Mouse (Mus musculus) forebrain, embryonic 13.5 days (tissue): ENCODE data around the gene Fbxl21. TPM values are rescaled to one million over a fixed set of nuclear protein-coding genes. Genes with fewer than 3 reads are reported as not detected.
A peak's percentile ranks its signal among the peaks of the same experiment; 100 is the strongest.

ENCODE experiments used
- ATAC-seq: fragments of 200-750 bp; cut with Nextera tagmentation; 2 replicates; pipeline ENCODE4 v1.8.0; 2017
- H3K27ac ChIP-seq: fragments of 300-500 bp; sonication (generic); 2 replicates; pipeline ENCODE4 v1.5.1; 2015; ENCODE audit warnings: inconsistent platforms, mild to moderate bottlenecking, moderate library complexity
- H3K27me3 ChIP-seq: fragments of 300-500 bp; sonication (generic); 2 replicates; pipeline ENCODE4 v1.6.1; 2015; ENCODE audit warnings: mild to moderate bottlenecking, inconsistent platforms
- H3K36me3 ChIP-seq: fragments of 300-500 bp; sonication (generic); 2 replicates; pipeline ENCODE4 v1.6.1; 2015; ENCODE audit warnings: mild to moderate bottlenecking, inconsistent platforms; ENCODE audit not compliant: poor library complexity, severe bottlenecking
- H3K4me1 ChIP-seq: fragments of 300-500 bp; sonication (generic); 2 replicates; pipeline ENCODE4 v1.6.1; 2015; ENCODE audit warnings: inconsistent platforms
- H3K4me2 ChIP-seq: fragments of 300-500 bp; sonication (generic); 2 replicates; pipeline ENCODE4 v1.6.1; 2015; ENCODE audit warnings: inconsistent platforms, mild to moderate bottlenecking, moderate library complexity
- H3K4me3 ChIP-seq: fragments of 300-500 bp; sonication (generic); 2 replicates; pipeline ENCODE4 v1.5.1; 2015; ENCODE audit warnings: mild to moderate bottlenecking, inconsistent platforms
- H3K9ac ChIP-seq: fragments of 300-500 bp; sonication (generic); 2 replicates; pipeline ENCODE4 v1.6.1; 2015; ENCODE audit warnings: mild to moderate bottlenecking, inconsistent platforms
- H3K9me3 ChIP-seq: fragments of 300-500 bp; sonication (generic); replicated peaks from 2 replicates; pipeline ENCODE4 v1.6.1; 2016; ENCODE audit warnings: inconsistent platforms
- WGBS: fragments of 180-500 bp; shearing (Covaris S2); methylation state at CpG from one replicate; pipeline ENCODE4 v1.1.7; 2015; 5-methylcytosine and 5-hydroxymethylcytosine counted together
- polyA plus RNA-seq: library from polyadenylated mRNA; unstranded; fragments of >200 nt; fragmentation: Nextera tagmentation; extraction: Ambion mirVana; gene quantifications from 2 replicates; pipeline ENCODE4 v1.2.1, GENCODE M21; 2015

The Fbxl21 gene
- polyA plus RNA-seq, 1 experiment from 2014 or later = 1.9 TPM

DNA sequence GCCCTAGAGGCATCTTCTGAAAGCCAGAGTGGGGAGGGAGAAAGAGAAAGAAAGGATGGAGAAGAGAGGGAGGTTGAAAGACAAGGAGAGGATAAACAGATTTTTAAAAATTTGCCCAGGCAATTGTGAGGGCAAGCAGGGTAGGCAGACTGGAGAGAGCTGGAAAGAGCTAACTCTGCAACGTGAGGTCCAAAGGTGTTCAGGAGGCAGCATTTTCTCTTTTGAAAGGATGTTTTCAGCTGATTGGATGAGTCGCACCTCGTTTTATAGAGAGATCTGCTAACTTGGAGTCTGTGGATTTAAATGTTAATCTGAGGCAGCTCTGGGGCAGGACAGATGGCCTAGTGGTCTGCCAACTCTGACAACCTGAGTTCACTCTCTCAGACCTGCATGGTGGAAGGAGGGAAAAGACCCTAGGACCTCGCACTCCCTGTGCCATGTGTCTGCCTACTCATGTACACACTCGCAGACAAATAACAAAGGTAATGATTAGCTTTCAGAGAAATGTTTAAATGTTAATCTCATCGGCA lies 37.6 kb downstream of the Fbxl21 start:
- Histone ChIP-seq H3K9ac (no peak overlapping the region), H3K27me3 (no peaks in the 10 kb centered on the region), H3K36me3 (no peaks in the 10 kb centered on the region), H3K4me2 (no peak overlapping the region), H3K4me3 (no peak overlapping the region), H3K9me3 (no peaks in the 10 kb centered on the region), H3K4me1 (peaks cover under 1% of the 10 kb centered on the region; the same call in 1 of the 2 replicates), H3K27ac (no peak overlapping the region)
- WGBS = 71% methylated on average over 6 of the region's 6 CpGs
- no peak for ATAC-seq

DNA sequence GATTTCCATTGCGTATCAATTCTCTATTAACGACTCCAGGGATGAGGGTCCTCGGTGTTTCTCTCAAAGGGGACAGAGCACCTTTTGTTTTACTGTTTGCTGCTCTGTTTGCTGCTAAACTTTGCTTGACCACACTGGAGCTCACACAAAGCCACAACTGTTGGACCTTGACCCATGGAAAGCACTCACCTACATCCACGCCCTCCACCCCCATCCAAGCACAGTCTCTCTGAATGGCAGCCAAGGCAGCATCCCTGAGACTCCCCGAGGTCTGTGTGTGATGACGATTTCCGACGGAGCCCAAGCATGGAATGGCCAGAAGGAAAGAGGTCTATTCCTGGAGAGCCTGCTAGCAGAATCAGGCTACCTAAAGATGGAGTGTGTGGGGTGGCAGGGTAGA lies 38.9 kb downstream of the Fbxl21 start:
- Histone ChIP-seq H3K4me2 (no peak overlapping the region), H3K27me3 (no peaks in the 10 kb centered on the region), H3K27ac (no peak overlapping the region), H3K36me3 (no peaks in the 10 kb centered on the region), H3K4me1 (no peaks in the 10 kb centered on the region; the same call in 1 of the 2 replicates), H3K9ac (no peak overlapping the region), H3K9me3 (no peaks in the 10 kb centered on the region), H3K4me3 (no peak overlapping the region)
- 70% methylated on average over 8 of the region's 8 CpGs for WGBS
- ATAC-seq = no peak

DNA sequence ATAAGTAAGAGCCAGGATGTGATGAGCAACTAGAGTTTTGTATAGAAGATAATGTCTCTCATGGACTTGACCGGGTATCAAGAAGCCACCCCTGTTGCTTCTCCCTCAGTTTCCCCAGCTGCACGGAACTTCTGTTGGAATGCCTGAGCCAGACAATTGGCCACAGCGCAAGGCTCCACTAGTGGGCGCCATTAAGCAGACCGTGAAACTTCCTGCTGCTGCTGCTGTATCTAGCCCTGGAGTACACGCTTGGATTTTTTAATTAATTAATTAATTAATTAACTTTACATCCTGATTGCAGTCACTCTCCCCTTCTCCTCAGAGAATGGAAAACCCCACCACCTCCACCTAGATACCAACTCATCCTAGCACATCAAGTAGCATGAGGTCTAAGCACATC lies 40.8 kb downstream of the Fbxl21 start:
- no peak for ATAC-seq
- H3K9ac ChIP-seq = no peak overlapping the region
- H3K4me3 ChIP-seq = no peak overlapping the region
- H3K9me3 ChIP-seq = no peaks in the 10 kb centered on the region
- no peak overlapping the region for H3K4me2 ChIP-seq
- H3K4me1 ChIP-seq = no peaks in the 10 kb centered on the region
- no peaks in the 10 kb centered on the region for H3K36me3 ChIP-seq
- H3K27ac ChIP-seq = no peak overlapping the region
- WGBS = 41% methylated on average over 6 of the region's 6 CpGs
- no peaks in the 10 kb centered on the region for H3K27me3 ChIP-seq

DNA sequence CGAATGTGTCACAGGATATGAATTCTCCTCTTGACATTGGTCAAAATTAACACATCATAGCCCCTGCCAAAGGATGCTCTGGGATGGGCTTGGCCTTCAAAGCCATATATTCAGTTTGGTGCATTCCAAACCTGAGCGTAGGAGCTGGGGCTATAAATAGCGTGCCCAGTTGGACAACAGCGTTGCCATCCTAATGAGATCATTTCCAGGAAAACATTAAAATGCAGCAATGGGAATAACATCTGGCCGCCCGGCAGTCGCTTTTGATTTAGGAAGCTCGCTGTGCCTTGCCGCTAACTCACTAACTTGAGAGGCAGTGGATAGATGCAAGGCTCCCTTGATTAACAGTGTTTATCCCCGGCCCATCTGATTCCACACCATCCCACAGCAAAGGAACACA lies 44.1 kb downstream of the Fbxl21 start:
- no peak for ATAC-seq
- 79% methylated on average over 10 of the region's 10 CpGs for WGBS

DNA sequence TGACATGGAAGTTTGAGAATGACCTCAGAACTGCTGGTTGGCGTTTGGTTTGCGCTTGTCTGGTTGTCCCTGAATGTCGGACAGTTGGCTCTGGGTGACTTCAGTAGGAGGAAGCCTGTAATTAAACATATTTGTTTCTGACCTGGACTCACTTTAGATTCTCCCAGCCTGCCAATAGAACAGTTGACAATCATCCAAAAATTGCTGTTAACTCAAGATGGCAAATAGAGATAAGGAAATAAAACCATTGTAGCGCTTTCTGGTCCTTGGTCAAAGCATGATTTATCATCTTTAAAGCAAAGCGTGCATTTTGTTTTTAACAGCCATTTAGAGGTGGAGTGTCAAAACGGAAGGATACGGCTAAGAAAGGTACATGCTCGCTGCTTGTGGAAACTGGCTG lies 49.4 kb downstream of the Fbxl21 start:
- Histone ChIP-seq H3K27ac (no peak overlapping the region), H3K9me3 (no peaks in the 10 kb centered on the region), H3K4me3 (no peak overlapping the region), H3K36me3 (no peaks in the 10 kb centered on the region), H3K27me3 (no peaks in the 10 kb centered on the region), H3K4me1 (no peaks in the 10 kb centered on the region), H3K4me2 (no peak overlapping the region), H3K9ac (no peak overlapping the region)
- whole genome bisulfite sequencing = 92% methylated on average over 8 of the region's 8 CpGs
- ATAC-seq = no peak

More for the DNA sequence above, 44.1 kb downstream of the Fbxl21 start:
- Histone ChIP-seq H3K36me3 (no peaks in the 10 kb centered on the region), H3K4me2 (no peak overlapping the region), H3K4me1 (no peaks in the 10 kb centered on the region), H3K9ac (no peak overlapping the region), H3K27me3 (no peaks in the 10 kb centered on the region), H3K27ac (no peak overlapping the region), H3K9me3 (no peaks in the 10 kb centered on the region), H3K4me3 (no peak overlapping the region)

DNA sequence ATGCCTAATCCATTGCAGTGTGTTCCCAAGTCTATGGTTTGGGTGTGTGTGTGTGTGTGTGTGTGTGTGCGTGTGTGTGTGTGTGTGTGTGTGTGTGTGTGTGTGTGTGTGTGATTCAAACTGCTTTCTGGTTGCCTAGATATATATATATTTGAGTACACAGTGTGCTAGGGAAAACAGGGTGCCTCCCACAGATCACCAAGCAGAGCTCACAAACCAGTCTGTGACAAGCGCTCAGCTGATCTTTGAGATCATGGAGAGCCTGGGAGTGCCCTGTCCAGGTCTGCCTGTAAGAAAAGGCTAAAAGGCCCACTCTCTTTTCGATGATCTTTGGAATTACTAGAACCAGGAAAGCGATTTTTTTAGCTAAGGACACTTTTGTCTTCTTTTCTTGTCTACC lies 52.8 kb downstream of the Fbxl21 start:
- no peak overlapping the region for H3K9ac ChIP-seq
- no peaks in the 10 kb centered on the region for H3K27me3 ChIP-seq
- WGBS = 72% methylated on average over 4 of the region's 4 CpGs
- no peaks in the 10 kb centered on the region for H3K9me3 ChIP-seq
- no peak overlapping the region for H3K4me2 ChIP-seq
- no peaks in the 10 kb centered on the region for H3K36me3 ChIP-seq
- ATAC-seq = no peak
- H3K4me3 ChIP-seq = no peak overlapping the region
- no peak overlapping the region for H3K27ac ChIP-seq
- no peaks in the 10 kb centered on the region for H3K4me1 ChIP-seq

DNA sequence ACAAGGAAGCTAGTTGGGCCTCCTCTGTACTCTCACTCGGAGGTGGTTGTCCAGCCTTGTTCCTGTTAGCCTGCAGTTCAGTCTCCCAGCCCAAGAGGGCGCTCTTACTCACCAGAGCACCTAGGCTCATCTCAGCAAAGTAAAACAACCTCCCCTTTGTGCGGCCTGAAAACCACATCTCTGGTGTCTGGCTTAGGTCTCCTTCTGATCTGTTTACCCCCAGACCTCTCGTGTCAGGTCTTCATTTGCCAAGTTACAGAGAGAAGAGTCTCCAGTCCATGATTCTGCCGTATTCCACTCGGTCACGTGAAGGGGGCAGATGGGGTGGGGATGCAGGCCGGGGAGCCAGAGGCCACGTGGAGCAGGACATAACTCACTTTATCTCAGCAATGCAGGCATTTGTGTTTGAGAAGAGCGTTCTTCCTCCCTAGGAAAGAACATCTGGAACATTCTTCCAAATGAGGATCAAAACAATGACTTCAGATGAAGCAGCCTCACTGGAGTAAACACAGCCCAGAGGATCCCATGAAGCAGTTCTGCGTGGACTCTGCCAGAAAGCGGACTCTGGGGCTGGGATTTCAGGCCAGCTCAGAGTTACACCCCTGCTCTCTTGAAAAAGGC lies 53.5 kb downstream of the Fbxl21 start:
- Histone ChIP-seq H3K4me3 (no peak overlapping the region), H3K4me1 (peaks cover 1% of the 10 kb centered on the region; the same call in 1 of the 2 replicates), H3K27ac (no peak overlapping the region), H3K36me3 (no peaks in the 10 kb centered on the region), H3K27me3 (no peaks in the 10 kb centered on the region), H3K4me2 (no peak overlapping the region), H3K9me3 (no peaks in the 10 kb centered on the region), H3K9ac (no peak overlapping the region)
- 68% methylated on average over 12 of the region's 12 CpGs for WGBS
- ATAC-seq = no peak

DNA sequence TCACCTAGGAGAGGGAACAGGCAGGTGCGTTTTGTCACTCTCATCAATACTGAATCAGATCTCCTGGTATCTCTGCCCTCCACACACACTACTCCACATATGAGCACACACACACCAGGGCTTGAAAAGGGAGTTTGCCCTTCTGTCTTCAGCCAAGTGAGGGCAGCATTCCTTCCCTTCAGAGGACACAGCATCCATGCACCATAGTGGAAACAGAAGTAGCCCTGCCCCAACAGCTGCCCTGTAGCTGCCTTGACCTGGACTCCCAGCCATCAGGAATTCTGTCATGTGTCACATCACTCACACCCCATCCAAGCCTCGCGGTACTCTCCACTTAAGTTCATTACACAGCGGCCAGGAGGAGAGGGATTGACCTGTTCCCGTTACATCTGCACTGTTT lies 55.8 kb downstream of the Fbxl21 start:
- Histone ChIP-seq H3K4me2 (no peak overlapping the region), H3K9me3 (no peaks in the 10 kb centered on the region), H3K27me3 (no peaks in the 10 kb centered on the region), H3K36me3 (no peaks in the 10 kb centered on the region), H3K27ac (no peak overlapping the region), H3K4me1 (peaks cover 21% of the 10 kb centered on the region), H3K9ac (no peak overlapping the region), H3K4me3 (no peak overlapping the region)
- 86% methylated on average over 5 of the region's 5 CpGs for WGBS
- ATAC-seq = no peak

DNA sequence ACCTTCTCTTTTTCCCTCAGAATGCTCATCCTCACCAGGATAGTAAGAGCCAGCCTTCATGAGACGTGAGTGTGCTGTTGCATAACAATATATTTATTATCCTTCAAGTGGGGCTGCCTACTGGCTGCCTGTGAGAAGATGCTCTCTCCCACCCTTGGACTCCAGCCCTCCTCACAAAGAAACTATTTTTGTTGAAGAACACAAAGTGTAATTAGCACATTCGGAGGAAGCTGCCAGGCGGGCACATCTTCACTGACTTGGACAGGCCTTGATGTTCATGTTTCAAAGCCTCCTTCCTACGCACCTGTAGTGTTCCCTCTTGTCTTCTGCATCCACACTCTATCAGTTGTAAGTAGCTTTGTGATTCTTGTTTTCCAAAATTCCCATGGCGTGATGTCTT lies 58.2 kb downstream of the Fbxl21 start:
- Histone ChIP-seq H3K27ac (no peak overlapping the region), H3K9ac (no peak overlapping the region), H3K4me3 (no peak overlapping the region), H3K9me3 (no peaks in the 10 kb centered on the region), H3K4me2 (no peak overlapping the region), H3K4me1 (peaks cover 24% of the 10 kb centered on the region), H3K36me3 (no peaks in the 10 kb centered on the region), H3K27me3 (no peaks in the 10 kb centered on the region)
- ATAC-seq = no peak
- 69% methylated on average over 5 of the region's 5 CpGs for WGBS

DNA sequence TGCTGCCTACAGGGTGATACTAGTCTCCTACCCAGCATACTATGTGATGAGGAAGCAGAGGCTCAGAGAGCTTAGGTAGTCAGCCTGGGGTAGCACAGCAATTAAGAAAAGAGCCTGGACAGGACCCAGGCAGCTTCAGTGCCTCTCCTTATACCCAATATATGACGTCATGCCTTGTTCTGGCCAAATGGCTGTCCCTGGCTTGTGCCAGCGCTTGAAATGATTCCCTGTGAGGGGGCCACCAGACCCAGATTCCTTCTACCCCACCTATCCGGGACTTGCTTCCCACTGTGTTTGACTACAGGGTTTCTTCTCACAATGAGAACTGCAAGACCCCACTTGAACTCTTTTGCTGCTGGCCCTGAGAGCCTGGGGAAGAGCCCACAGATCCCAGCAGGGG lies 59.2 kb downstream of the Fbxl21 start:
- ATAC-seq = peak; percentile 55
- H3K27ac ChIP-seq = peak overlapping the region; percentile 90
- H3K4me2 ChIP-seq = no peak overlapping the region
- H3K9ac ChIP-seq = no peak overlapping the region
- no peak overlapping the region for H3K4me3 ChIP-seq
- no peaks in the 10 kb centered on the region for H3K27me3 ChIP-seq
- H3K9me3 ChIP-seq = no peaks in the 10 kb centered on the region
- H3K36me3 ChIP-seq = no peaks in the 10 kb centered on the region
- peaks cover 24% of the 10 kb centered on the region for H3K4me1 ChIP-seq
- WGBS = 0% methylated on average over 3 of the region's 3 CpGs

DNA sequence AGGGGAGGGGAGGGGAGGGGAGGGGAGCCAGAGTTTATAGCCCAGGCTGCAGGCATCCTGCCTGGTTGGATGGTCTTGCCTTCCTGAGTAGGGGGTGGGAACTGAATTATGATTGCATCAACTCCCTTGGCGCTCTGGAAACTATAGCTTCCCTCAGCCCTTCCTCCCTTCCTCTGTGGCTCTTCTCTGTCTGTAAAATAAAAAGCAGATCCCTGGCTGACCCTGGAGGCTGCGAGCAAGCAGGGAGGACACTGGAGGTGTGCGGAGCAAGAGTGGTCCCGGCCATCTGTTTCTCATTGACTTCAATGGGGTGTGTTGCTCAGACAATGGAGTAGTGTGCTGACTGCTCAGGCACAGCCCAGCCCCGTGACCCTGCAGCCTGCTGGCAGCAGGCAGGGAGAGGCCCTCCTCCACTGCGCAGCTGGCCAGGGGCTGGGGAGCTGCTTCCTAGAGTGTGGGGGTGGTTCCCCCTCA lies 59.7 kb downstream of the Fbxl21 start:
- Histone ChIP-seq H3K9ac (peak overlapping the region; percentile 55), H3K27me3 (no peaks in the 10 kb centered on the region), H3K4me1 (peaks cover 24% of the 10 kb centered on the region), H3K4me2 (peak overlapping the region; percentile 53), H3K36me3 (no peaks in the 10 kb centered on the region), H3K27ac (peak overlapping the region; percentile 90), H3K9me3 (no peaks in the 10 kb centered on the region), H3K4me3 (no peak overlapping the region; the same call in 1 of the 2 replicates)
- WGBS = 2% methylated on average over 6 of the region's 6 CpGs
- peak; percentile 93 for ATAC-seq

DNA sequence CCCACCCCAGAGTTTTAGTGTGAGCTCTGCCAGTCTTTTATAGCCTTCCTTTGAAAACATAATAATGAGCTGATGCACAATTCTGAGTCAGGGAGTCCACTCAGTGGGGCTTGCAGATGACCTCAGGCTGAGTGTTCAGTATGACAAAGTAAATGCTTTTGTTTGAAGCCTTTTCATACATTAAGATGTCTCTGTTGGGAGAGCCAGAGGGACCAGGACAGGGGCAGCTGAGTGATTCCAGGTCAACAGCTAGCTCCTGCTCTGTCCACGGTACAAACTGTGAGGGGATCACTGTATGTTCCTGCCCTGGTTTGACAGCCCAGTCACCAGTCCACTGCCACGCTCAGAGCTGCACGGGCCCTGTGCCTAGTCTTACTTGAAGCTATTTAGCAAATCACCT lies 60.4 kb downstream of the Fbxl21 start:
- 0 out of 2 replicates have a peak overlapping the region, but pooled peaks have one; percentile 13 for H3K9ac ChIP-seq
- H3K27ac ChIP-seq = peak overlapping the region; percentile 90
- H3K4me3 ChIP-seq = no peak overlapping the region
- H3K9me3 ChIP-seq = no peaks in the 10 kb centered on the region
- ATAC-seq = no peak
- no peaks in the 10 kb centered on the region for H3K36me3 ChIP-seq
- H3K4me1 ChIP-seq = peaks cover 24% of the 10 kb centered on the region
- no peak overlapping the region for H3K4me2 ChIP-seq
- no peaks in the 10 kb centered on the region for H3K27me3 ChIP-seq
- 17% methylated on average over 3 of the region's 3 CpGs for WGBS

DNA sequence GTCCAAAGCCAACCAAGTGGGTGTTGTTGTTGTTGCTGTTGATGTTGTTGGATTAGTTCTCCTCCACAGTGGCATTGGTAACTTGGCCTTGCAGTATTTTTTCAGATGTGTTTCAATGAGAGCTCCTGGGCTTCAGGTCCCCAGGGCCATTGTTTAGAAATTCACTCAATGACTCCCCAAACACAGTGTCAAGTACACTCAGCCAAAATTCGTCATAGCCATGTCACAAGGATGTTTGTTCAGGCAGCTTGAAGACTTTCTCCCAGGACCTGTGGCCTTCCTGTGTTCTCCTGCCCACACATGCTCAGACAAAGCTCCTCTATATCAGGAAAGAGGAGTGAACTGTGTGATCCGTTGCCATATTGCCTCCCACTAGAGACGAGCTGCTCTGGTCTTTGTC lies 63.8 kb downstream of the Fbxl21 start:
- Histone ChIP-seq H3K36me3 (no peaks in the 10 kb centered on the region), H3K9me3 (no peaks in the 10 kb centered on the region), H3K4me3 (no peak overlapping the region), H3K9ac (no peak overlapping the region), H3K4me2 (no peak overlapping the region), H3K4me1 (peaks cover 21% of the 10 kb centered on the region), H3K27me3 (no peaks in the 10 kb centered on the region), H3K27ac (no peak overlapping the region; the same call in 1 of the 2 replicates)
- WGBS = 90% methylated on average over 3 of the region's 3 CpGs
- ATAC-seq = no peak
